Mouse (Mus musculus): ENCODE measurements around the gene Cntn1.

DNA sequence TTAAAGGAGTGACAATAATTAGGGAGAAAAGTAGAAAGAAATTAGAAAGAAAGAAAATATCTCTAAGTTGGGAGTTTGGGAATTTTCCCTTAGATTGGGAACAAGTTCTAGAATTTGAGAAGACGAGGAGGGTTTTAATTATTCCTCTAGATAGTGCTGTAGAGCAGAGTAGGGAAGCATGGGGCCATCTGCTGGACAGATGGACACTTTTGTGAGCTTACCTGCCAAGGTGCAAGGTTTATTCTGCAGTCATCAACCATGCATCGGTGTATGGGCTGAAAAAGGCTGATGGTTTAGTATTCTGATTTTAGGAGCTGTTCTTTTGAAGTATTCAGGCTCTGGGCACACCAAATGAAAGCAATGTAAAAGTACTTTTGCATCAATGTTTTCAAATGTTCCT, 124.8 kb downstream of the Cntn1 start:
- TF ChIP-seq CTCF (IDR thresholded peaks at IDR 0.05; ENCODE audit: low read depth, low read length) (no peak), POLR2A (IDR thresholded peaks at IDR 0.05; ENCODE audit: borderline replicate concordance, low read depth, low read length) (no peak)
